Mouse (Mus musculus) adrenal gland, adult 2 months (tissue): Measurements from ENCODE around the gene Slc16a6. TPM values are rescaled to one million over a fixed set of nuclear protein-coding genes. Genes with fewer than 3 reads are reported as not detected.

Experiments
- DNase-seq: peaks from one replicate; pipeline ENCODE4 v3.0.0; 2021
- microRNA-seq, 2 experiments: library from miRNA; unstranded; fragments of <30 nt; microRNA quantifications; one replicate each; pipeline ENCODE4 v1.2.0; 2021
- polyA plus RNA-seq: library from polyadenylated mRNA; depleted of rRNA; stranded (reverse); fragments of >200 nt; gene quantifications from 2 replicates; pipeline ENCODE4 v1.2.3, GENCODE M21; 2012; rRNA removed
- total RNA-seq, 2 experiments: library from RNA; stranded (reverse); gene quantifications; 2 replicates each; pipeline ENCODE4 v1.2.3; 2021

Slc16a6 gene
- total and polyA plus RNA-seq, 3 experiments, result 0.45 to 0.78 (median 0.66) TPM

DNA sequence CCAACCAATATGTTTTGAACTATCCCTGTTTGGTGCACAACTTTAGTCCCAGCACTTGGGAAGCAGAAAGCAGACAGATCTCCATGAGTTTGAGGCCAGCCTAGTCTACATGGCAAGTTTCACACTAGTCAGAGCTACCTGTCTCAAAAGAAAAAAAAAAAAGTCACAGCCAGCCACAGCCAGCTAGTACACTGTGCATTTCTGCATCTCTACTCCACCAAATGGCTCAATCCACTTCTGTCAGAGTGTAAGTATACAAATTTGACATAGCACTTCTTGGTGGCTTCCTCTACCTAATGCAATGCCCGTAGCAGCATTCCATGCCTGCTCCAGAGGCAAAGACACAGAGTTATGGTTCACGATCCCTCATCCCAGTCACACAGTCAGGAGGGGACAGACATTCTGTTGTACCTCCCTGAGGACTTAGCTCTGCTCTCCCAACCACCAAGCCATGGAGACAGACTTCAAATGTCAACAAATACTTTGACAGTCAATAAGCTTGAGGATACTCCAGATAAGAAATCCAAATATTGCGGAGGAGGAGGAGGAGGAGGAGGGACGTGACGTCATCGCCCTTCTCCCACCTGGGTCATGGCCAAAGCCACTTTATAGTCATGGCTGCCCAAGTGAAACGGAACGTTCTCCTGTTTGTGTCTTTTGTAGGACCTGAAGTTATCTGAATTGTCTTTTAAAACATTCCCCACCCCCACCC, 56.5 kb downstream of the Slc16a6 start:
- no peak for DNase-seq

DNA sequence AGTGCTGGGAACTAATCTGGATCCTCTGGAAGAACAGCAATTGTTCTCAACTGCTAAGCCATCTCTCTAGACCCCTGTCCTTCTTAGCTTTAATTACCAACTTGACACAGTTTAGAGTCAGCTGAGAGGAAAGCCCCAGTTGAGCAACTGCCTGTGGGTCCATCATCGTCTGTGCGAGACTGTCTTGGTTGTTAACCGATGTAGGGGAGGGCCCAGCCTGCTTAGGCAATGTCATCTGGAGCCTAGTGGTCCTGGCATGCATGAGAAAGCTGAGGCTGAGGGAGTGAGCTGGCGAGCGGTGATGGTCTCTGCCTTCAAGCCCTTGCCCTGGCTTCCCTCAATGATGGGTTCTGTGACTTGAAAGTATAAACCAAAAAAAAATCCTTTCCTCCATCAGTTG, 58.6 kb downstream of the Slc16a6 start:
- no peak for DNase-seq

DNA sequence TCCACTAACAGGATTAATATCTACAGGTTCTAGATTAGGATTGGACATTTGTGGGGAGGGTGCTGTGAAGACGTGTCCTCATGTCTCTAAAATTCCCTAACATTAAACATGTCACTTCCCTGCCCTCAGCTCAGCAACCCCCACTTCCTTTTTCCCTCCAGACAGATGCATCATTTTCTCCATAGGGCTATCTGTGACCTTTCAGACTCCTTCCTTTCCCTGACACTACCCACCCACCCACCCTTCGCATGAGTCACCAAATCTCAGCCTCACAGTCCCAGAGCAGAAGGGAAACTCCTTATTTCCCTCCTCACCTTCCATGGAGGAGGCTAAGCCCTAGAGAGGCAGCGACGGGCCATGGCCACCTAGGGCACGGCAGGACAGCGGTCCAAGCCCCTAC, 59.8 kb downstream of the Slc16a6 start, which contains the start of gene 9930022D16Rik:
9930022D16Rik (plus strand) TSS at position 301 of the 400 bp plus-strand sequence.
- DNase-seq, result no peak

DNA sequence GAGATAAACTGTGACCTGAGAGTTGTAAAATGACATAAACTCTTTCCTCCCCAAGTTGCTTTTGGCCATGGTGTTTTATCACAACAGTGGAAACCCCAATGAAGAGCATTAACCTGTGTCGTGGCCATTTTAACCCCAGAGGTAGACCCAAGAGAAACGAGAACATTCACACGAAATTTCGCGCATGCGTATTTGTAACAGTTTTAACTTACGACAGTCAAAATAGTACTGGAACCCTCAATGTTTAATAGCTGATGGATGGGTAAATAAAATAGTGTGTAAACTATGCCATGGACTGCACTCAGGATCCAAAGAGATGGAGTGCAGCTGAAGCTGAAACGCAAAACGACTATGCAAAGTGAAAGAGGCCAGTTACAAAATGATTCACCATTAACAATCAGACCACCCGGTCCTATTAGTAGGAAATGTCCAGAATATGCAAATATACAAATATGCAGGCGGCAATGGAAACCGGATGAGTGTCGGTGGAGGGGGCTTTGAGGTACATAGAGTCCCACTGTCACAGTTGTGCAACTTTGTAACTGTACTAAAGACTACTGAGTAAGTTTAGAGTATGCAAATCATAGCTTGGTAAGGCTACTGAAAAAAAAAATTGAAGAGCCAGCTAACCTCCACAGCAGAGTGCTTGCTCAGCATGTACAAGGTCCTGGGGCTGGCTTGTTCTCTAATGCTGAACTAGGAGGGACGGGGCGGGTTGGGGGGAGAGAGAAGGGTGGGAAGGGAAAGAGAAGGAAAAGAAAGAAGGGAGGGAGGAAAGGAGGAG, 63.0 kb downstream of the Slc16a6 start:
- no peak for DNase-seq

DNA sequence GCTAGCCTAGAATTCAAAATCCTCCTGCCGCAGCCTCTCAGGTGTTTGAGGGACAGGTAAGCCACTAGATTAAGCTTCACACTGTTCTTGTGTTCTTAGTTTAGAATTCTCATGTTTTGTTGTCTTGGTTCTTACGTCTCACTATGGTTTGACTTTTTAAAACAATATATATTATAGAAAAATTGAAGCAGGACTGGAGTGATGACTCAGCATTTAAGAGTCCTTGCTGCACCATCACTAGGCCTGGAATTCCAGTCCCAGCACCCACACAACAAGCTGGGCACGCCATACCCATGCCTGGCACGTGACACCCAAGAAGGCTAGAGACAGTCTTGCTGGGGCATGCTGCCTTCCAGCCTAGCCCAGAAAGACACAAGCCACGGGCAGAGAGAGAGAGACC, 67.0 kb downstream of the Slc16a6 start:
- DNase-seq, result no peak

Small RNAs within 50 kb of the gene (microRNA-seq; reads per million reads assigned to microRNA genes)
- 0 reads per million in 2 experiments for gene Gm25540

Other genes starting within 250 kb of the Slc16a6 start
- gene Rgs9, start 175.5 kb downstream of the Slc16a6 start, total RNA-seq, result 1 to 10 TPM; 4.3 to 6.0 TPM
- 2.5 and 2.8 TPM in 2 replicates for gene Rgs9, start 175.5 kb downstream of the Slc16a6 start, polyA plus RNA-seq
- 10 to 100 TPM; 59.8 to 61.8 TPM for gene Gna13, start 110.8 kb downstream of the Slc16a6 start, total RNA-seq
- 21.7 and 23.2 TPM in 2 replicates for gene Gna13, start 110.8 kb downstream of the Slc16a6 start, polyA plus RNA-seq
- not detected for gene 9930022D16Rik, start 59.7 kb downstream of the Slc16a6 start, total RNA-seq
- gene 9930022D16Rik, start 59.7 kb downstream of the Slc16a6 start, polyA plus RNA-seq, result not detected in 2 replicates
- gene Amz2, start 47.7 kb downstream of the Slc16a6 start, total RNA-seq, result 10 to 100 TPM; 41.8 to 43.2 TPM
- gene Amz2, start 47.7 kb downstream of the Slc16a6 start, polyA plus RNA-seq, result 13.1 and 17.4 TPM in 2 replicates
- 1 to 10 TPM; 5.4 TPM for gene Arsg, start 224 bp downstream of the Slc16a6 start, total RNA-seq
- gene Arsg, start 224 bp downstream of the Slc16a6 start, polyA plus RNA-seq, result 4.5 and 4.8 TPM in 2 replicates
- gene Wipi1, start 138.4 kb upstream of the Slc16a6 start, total RNA-seq, result 10 to 100 TPM; 35.4 to 38.6 TPM
- 14.8 and 22.1 TPM in 2 replicates for gene Wipi1, start 138.4 kb upstream of the Slc16a6 start, polyA plus RNA-seq
- 100 to 1,000 TPM; 372 to 393 TPM for gene Prkar1a, start 175.8 kb upstream of the Slc16a6 start, total RNA-seq
- gene Prkar1a, start 175.8 kb upstream of the Slc16a6 start, polyA plus RNA-seq, result 164 and 197 TPM in 2 replicates
- gene Fam20a, start 248.7 kb upstream of the Slc16a6 start, total RNA-seq, result 1 to 10 TPM; 3.1 to 4.0 TPM
- gene Fam20a, start 248.7 kb upstream of the Slc16a6 start, polyA plus RNA-seq, result 6.3 and 7.0 TPM in 2 replicates